In the genomic region with DNA sequence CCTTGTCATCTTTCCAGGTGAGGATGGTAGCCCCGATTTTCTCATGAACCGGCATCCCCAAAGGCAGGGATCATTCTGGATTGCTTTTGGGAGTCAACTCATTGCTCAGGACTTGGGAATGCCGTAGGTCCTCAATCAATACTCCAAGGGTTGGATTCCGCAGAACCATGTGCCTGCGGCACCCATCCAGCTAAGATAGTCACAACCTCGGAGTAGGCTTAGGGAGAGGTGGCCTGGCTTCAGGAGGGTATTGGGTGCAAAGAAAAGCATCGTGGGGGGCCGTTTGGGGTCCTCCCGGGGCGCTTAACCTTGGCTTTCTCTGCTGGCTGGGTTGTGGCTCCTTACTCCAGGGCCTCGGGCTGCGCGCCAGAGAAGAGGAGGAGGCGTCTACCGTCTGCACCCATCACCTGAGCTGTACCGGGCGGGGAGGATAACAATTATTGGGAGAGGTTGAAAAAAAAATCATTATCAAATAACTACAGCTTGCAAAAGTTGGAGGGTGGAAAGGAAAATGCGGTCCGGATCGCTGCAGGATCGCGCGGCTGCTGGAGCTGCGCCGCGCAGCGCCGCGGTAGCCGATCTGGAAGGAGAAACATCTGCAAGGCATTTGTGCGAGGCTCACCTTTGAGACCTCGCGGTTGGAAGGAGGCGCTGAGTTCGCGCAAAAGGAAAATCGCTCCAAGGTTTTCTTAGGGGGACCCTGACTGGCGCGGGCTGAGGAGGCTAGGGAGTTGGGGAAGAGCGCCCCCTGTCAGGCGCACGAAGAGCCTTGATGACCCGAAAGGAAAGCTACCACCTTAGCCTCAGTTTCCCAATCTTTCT, we compare ENCODE assay signal across 1 mouse cellular context.
TF ChIP-seq lines count a peak whose summit lies in the region.

No protein-coding gene starts in this region.

TF ChIP-seq in CH12.LX, 34 proteins besides CTCF, POLR2A, EP300 and RAD21 (continued from another document):
- no peak for TF ChIP-seq NELFE (IDR thresholded peaks at IDR 0.05; ENCODE audit: low read depth, low read length)
- no peak for TF ChIP-seq PAX5 (IDR thresholded peaks at IDR 0.05; ENCODE audit: low read length)
- TF ChIP-seq MYC (IDR thresholded peaks at IDR 0.05; ENCODE audit: low read depth, low read length), result 0 out of 2 replicates have a peak, but pooled peaks have one; percentile 51
- TF ChIP-seq USF1 (IDR thresholded peaks at IDR 0.05; ENCODE audit: low read depth, low read length), result no peak
- no peak for TF ChIP-seq ETS1 (conservative IDR thresholded peaks at IDR 0.05; ENCODE audit: low read depth, low read length)
- TF ChIP-seq BHLHE40 (IDR thresholded peaks at IDR 0.05; ENCODE audit: low read depth, low read length), result 0 out of 2 replicates have a peak, but pooled peaks have one; percentile 22
- no peak for TF ChIP-seq KAT2A (IDR thresholded peaks at IDR 0.05; ENCODE audit: insufficient replicate concordance, low read length)
- TF ChIP-seq CHD1 (IDR thresholded peaks at IDR 0.05; ENCODE audit: low read depth, low read length), result no peak
- 0 out of 2 replicates have a peak, but pooled peaks have one; percentile 34 for TF ChIP-seq IRF4 (IDR thresholded peaks at IDR 0.05; ENCODE audit: low read depth, low read length)
- peak; percentile 53; the same call in 1 of the 2 replicates for TF ChIP-seq MEF2A (IDR thresholded peaks at IDR 0.05; ENCODE audit: borderline replicate concordance, low read depth, low read length)
- no peak for TF ChIP-seq GABPA (IDR thresholded peaks at IDR 0.05; ENCODE audit: insufficient replicate concordance, low read depth, low read length)
